Mouse (Mus musculus) heart, adult 2 months (tissue): Measurements from ENCODE around the gene Tdrd12.

Source experiments
- CTCF ChIP-seq: fragments of 200-600 bp; IDR thresholded peaks from 2 replicates; pipeline ENCODE4 v1.8.1; 2022; ENCODE audit warnings: antibody characterized with exemption, mild to moderate bottlenecking, moderate library complexity
- EP300 ChIP-seq: fragments of 200-500 bp; IDR thresholded peaks from 2 replicates; pipeline ENCODE4 v1.6.1; 2011; ENCODE audit warnings: low read depth, low read length, control low read depth; ENCODE audit not compliant: insufficient read depth
- POLR2A ChIP-seq: fragments of 200-500 bp; IDR thresholded peaks from 2 replicates; pipeline ENCODE4 v1.6.1; 2011; ENCODE audit warnings: mild to moderate bottlenecking, low read depth, low read length, control low read depth; ENCODE audit not compliant: insufficient read depth

- no peak for TF ChIP-seq POLR2A
- no peak for TF ChIP-seq CTCF
- TF ChIP-seq EP300: no peak
Observed at GRCm38 (mm10) chr7:35470794-35471193, 66.8 kb downstream of the Tdrd12 start.
